ENCODE assay signal across 8 mouse cellular contexts in the genomic region with DNA sequence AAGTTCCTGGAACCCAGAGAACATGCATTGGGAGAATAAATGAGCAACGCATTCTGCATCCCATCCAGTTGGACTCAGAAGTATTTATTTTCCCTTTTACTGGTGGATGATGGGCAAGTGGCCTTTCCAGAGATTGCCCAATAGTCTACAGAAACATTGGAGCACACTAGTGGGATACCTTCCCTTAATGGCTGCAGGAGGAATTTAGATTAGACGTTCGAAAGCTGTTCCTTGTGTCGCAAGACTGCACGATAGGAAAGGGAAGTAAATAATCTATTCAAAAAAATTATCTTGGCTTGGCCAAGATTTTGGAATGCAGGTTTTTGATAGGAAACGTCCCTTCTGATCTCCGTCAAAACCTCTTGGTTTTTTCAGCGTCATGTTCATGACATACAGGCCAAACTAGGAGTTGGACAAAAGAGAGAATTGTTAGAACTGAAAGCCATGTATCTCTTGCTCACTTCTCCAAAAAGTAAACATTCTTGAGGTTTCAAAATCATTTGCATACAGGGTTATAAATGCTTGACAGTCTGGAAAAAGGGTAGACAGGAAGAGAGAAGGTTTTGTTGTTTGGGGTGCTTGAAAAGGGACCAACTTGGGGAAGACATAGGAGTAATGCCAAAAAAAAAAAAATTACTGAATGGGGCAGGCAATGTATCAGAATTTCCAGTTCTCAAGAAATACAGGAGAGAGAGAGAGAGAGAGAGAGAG. TPM values are rescaled to one million over a fixed set of nuclear protein-coding genes. Genes with fewer than 3 reads are reported as not detected.
DNase-seq lines count a peak whose midpoint lies in the region; ATAC-seq and TF ChIP-seq lines count a peak whose summit lies in the region.

No protein-coding gene starts in this region.

- no peak for TF ChIP-seq CTCF in liver, adult 2 months (IDR thresholded peaks at IDR 0.05; ENCODE audit: low read depth, low read length)

- no peak overlapping the region for H3K4me3 ChIP-seq in liver, adult 2 months (ENCODE audit: insufficient read depth, low read depth, low read length)
- peak overlapping the region; percentile 86 for H3K4me3 ChIP-seq in limb, embryonic 15.5 days
- peak overlapping the region; percentile 94 for H3K4me3 ChIP-seq in neural tube, embryonic 14.5 days (ENCODE audit: low read depth, low read length)

- peak overlapping the region; percentile 91; the same call in 1 of the 2 replicates for H3K27ac ChIP-seq in liver, adult 2 months (replicated peaks; ENCODE audit: insufficient read depth, low read depth, low read length)
- peak overlapping the region; percentile 100; the same call in 1 of the 2 replicates for H3K27ac ChIP-seq in limb, embryonic 15.5 days
- peak overlapping the region; percentile 98 for H3K27ac ChIP-seq in neural tube, embryonic 14.5 days (ENCODE audit: low read depth, low read length)

- ATAC-seq in limb, embryonic 15.5 days (ENCODE audit: insufficient number of reproducible peaks, low FRiP score, low TSS enrichment, low read depth), result no peak
- no peak for ATAC-seq in neural tube, embryonic 14.5 days (ENCODE audit: low read depth)

- no peaks in the 10 kb centered on the region for H3K27me3 ChIP-seq in liver, adult 2 months (ENCODE audit: control insufficient read depth, insufficient read depth, low read length)
- H3K27me3 ChIP-seq in limb, embryonic 15.5 days, result no peaks in the 10 kb centered on the region
- H3K27me3 ChIP-seq in neural tube, embryonic 14.5 days (ENCODE audit: control insufficient read depth, insufficient read depth, low read length), result no peaks in the 10 kb centered on the region

- no peak overlapping the region for H3K9ac ChIP-seq in liver, adult 2 months (ENCODE audit: low read depth, low read length)
- no peak overlapping the region for H3K9ac ChIP-seq in limb, embryonic 15.5 days
- H3K9ac ChIP-seq in neural tube, embryonic 14.5 days (replicated peaks; ENCODE audit: low read depth, low read length), result no peak overlapping the region

- peaks cover 2% of the 10 kb centered on the region; the same call in 1 of the 2 replicates for H3K4me1 ChIP-seq in liver, adult 2 months (ENCODE audit: control insufficient read depth, insufficient read depth, low read length)
- H3K4me1 ChIP-seq in limb, embryonic 15.5 days, result peaks cover 14% of the 10 kb centered on the region; the same call in 1 of the 2 replicates
- H3K4me1 ChIP-seq in neural tube, embryonic 14.5 days (ENCODE audit: control insufficient read depth, insufficient read depth, low read length), result peaks cover 7% of the 10 kb centered on the region; the same call in 1 of the 2 replicates

- no peaks in the 10 kb centered on the region for H3K36me3 ChIP-seq in liver, adult 2 months (ENCODE audit: control insufficient read depth, insufficient read depth, low read length)
- H3K36me3 ChIP-seq in limb, embryonic 15.5 days, result no peaks in the 10 kb centered on the region
- no peaks in the 10 kb centered on the region for H3K36me3 ChIP-seq in neural tube, embryonic 14.5 days (ENCODE audit: control insufficient read depth, insufficient read depth, low read length)

- H3K79me2 ChIP-seq in liver, adult 2 months (ENCODE audit: control insufficient read depth, insufficient read depth, low read length), result peaks cover 10% of the 10 kb centered on the region; the same call in 1 of the 2 replicates

- peak overlapping the region; percentile 84 for H3K4me2 ChIP-seq in limb, embryonic 15.5 days
- peak overlapping the region; percentile 79 for H3K4me2 ChIP-seq in neural tube, embryonic 14.5 days (ENCODE audit: low read depth, low read length)

- 26% methylated on average over 8 of the region's 8 CpGs for WGBS in liver, adult 2 months
- WGBS in limb, embryonic 15.5 days, result 81% methylated on average over 8 of the region's 8 CpGs
- WGBS in neural tube, embryonic 14.5 days, result 83% methylated on average over 8 of the region's 8 CpGs

- DNase-seq in liver, adult 2 months (ENCODE audit: extremely low read depth, low read depth, low spot score), result peak; percentile 79
- DNase-seq in liver, result no peak
- DNase-seq in heart, adult 8-10 months (ENCODE audit: low spot score), result peak; percentile 33
- DNase-seq in c-Kit-positive CD71-positive TER-119-positive erythroid progenitor cells, embryonic 14.5 days (ENCODE audit: low spot score), result no peak
- no peak for DNase-seq in spleen, adult 18-20 months
- no peak for DNase-seq in adrenal gland, postnatal 25 days

- TF ChIP-seq POLR2A in liver, adult 2 months (IDR thresholded peaks at IDR 0.05; ENCODE audit: extremely low read depth, insufficient read depth, low read length), result no peak

- no peaks in the 10 kb centered on the region for H3K9me3 ChIP-seq in limb, embryonic 15.5 days
- no peaks in the 10 kb centered on the region for H3K9me3 ChIP-seq in neural tube, embryonic 14.5 days (ENCODE audit: control insufficient read depth, low read length)

RNA-seq across cellular contexts. Expression of gene Cited2, which starts 2.0 kb away (rescaled TPM):
- 9.2 and 9.7 TPM in 2 replicates for total RNA-seq in liver, adult 2 months (2014; rRNA removed)
- polyA plus RNA-seq in liver, adult 2 months (2012; rRNA removed), result 25.6 and 25.9 TPM in 2 replicates
- 10 to 100 TPM; 35.4 to 53.6 (median 45.5) TPM for total RNA-seq in heart, adult 8-10 months (2022)
- polyA plus RNA-seq in limb, embryonic 15.5 days (2015; fragmentation: Nextera tagmentation; extraction: Ambion mirVana), result 37.5 and 38.2 TPM in 2 replicates
- polyA plus RNA-seq in neural tube, embryonic 14.5 days (2014; fragmentation: Nextera tagmentation; extraction: Ambion mirVana), result 75.1 and 89.7 TPM in 2 replicates
- total RNA-seq in adrenal gland, postnatal 25 days (2021), result 91.8 and 107 TPM in 2 replicates

Comparison
In these comparisons a context has a peak if more than half of its experiments do, and no peak if none do; other contexts are left out.
1. DNase-seq: peak in liver, adult 2 months (single experiment) and heart, adult 8-10 months (single experiment); none in liver (single experiment), c-Kit-positive CD71-positive TER-119-positive erythroid progenitor cells, embryonic 14.5 days (single experiment), spleen, adult 18-20 months (0 of 2) and adrenal gland, postnatal 25 days (single experiment).
2. Peak in every context shown above with its lines, with median percentiles within 50 percentile points of each other: H3K27ac ChIP-seq.